ENCODE assay signal across 24 mouse cellular contexts in the genomic region with DNA sequence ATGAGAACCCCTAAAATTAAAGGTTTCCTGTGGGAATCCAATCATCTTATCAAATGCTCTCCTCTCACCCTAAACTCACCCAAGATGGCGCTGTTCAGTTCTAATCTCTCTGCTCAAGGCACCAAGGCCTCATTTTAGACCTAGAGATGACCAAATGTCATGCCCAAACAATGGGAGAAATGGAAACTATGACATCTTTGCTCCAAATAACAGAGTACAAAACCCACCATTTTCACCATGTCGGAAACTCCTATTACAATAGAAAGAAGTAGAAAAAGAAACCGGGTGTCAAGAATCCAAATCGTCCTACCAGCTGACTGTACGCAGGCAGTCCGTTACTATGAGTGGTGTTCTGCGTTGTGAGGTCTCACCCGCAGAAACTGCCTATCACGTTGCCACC. TPM values are rescaled to one million over a fixed set of nuclear protein-coding genes. Genes with fewer than 3 reads are reported as not detected.
DNase-seq lines count a peak whose midpoint lies in the region; ATAC-seq and TF ChIP-seq lines count a peak whose summit lies in the region.
"Had no signal": no experiment of that assay in that cellular context is flagged by ENCODE, and none has a peak within 500 bp of the region (broad histone marks: within the 10 kb centered on the region; RNA-seq: fewer than 3 reads in every experiment).

No protein-coding gene starts in this region.

- no peak overlapping the region for H3K4me3 ChIP-seq in layer of hippocampus, adult 2 months
- no peak overlapping the region for H3K4me3 ChIP-seq in MEL (ENCODE audit: control insufficient read depth in 1 of 2, insufficient read depth in 1 of 2, low read depth in 2 of 2, low read length in 2 of 2)
- H3K4me3 ChIP-seq in stomach, postnatal 0 days (ENCODE audit: low read depth, low read length): no peak overlapping the region
- no peak overlapping the region for H3K4me3 ChIP-seq in heart, embryonic 12.5 days
- H3K4me3 ChIP-seq: embryonic facial prominence, embryonic 13.5 days; embryonic facial prominence, embryonic 15.5 days; erythroblast, embryonic 14.5 days; forebrain, embryonic 10.5 days; forebrain, embryonic 12.5 days had no signal

- no peak overlapping the region for H3K27ac ChIP-seq in layer of hippocampus, adult 2 months
- H3K27ac ChIP-seq in MEL (ENCODE audit: control insufficient read depth, low read depth, low read length): no peak overlapping the region
- no peak overlapping the region for H3K27ac ChIP-seq in stomach, postnatal 0 days (replicated peaks)
- no peak overlapping the region for H3K27ac ChIP-seq in heart, embryonic 12.5 days (ENCODE audit: poor library complexity, severe bottlenecking)
- H3K27ac ChIP-seq: embryonic facial prominence, embryonic 13.5 days; embryonic facial prominence, embryonic 15.5 days; forebrain, embryonic 10.5 days; forebrain, embryonic 12.5 days had no signal

- no peak overlapping the region for H3K9ac ChIP-seq in MEL (ENCODE audit: control insufficient read depth, low read depth, low read length, poor library complexity, severe bottlenecking)
- H3K9ac ChIP-seq in stomach, postnatal 0 days (ENCODE audit: low read length): no peak overlapping the region
- no peak overlapping the region for H3K9ac ChIP-seq in heart, embryonic 12.5 days
- H3K9ac ChIP-seq: embryonic facial prominence, embryonic 13.5 days; embryonic facial prominence, embryonic 15.5 days; forebrain, embryonic 12.5 days had no signal

- no peak overlapping the region for H3K4me2 ChIP-seq in stomach, postnatal 0 days (replicated peaks; ENCODE audit: low read depth)
- no peak overlapping the region for H3K4me2 ChIP-seq in heart, embryonic 12.5 days
- H3K4me2 ChIP-seq: embryonic facial prominence, embryonic 13.5 days; embryonic facial prominence, embryonic 15.5 days; forebrain, embryonic 12.5 days had no signal

- no peak for TF ChIP-seq EP300 in MEL (IDR thresholded peaks at IDR 0.05; ENCODE audit: low read depth in 1 of 2, low read length in 2 of 2)
- no peak for TF ChIP-seq EP300 in stomach, postnatal 0 days (optimal IDR thresholded peaks at IDR 0.05)

- 87% methylated on average over 9 of the region's 9 CpGs for WGBS in stomach, postnatal 0 days
- WGBS in heart, embryonic 12.5 days: 82% methylated on average over 9 of the region's 9 CpGs

- ATAC-seq in stomach, postnatal 0 days (ENCODE audit: low FRiP score, low TSS enrichment): no peak
- ATAC-seq in heart, embryonic 12.5 days (ENCODE audit: insufficient number of reproducible peaks, low FRiP score): no peak
- ATAC-seq: forebrain, embryonic 14.5 days; forebrain, embryonic 16.5 days had no signal

- DNase-seq in layer of hippocampus, adult 2 months (ENCODE audit: low spot score in 2 of 2): no peak
- DNase-seq in layer of hippocampus, adult 11-12 months (ENCODE audit: low spot score): no peak
- peak; percentile 53 for DNase-seq in 416B (ENCODE audit: low read depth)
- DNase-seq in MEL (ENCODE audit: low read depth, low spot score): no peak
- no peak for DNase-seq in stomach, postnatal 0 days (ENCODE audit: low spot score)
- no peak for DNase-seq in left cerebral cortex, adult 11 months (ENCODE audit: low spot score)
- DNase-seq: adrenal gland, adult 2 months; adrenal gland, postnatal 10 days; adrenal gland, postnatal 25 days; cerebellum, adult 11 months; cerebellum, adult 18-20 months; cerebellum, adult 9-10 months; cerebellum, postnatal 14 days; cerebellum, postnatal 36 days; embryo, embryonic 11 days had no signal

- H3K9me3 ChIP-seq in MEL (replicated peaks; ENCODE audit: insufficient read depth, low read length): no peaks in the 10 kb centered on the region
- H3K9me3 ChIP-seq in stomach, postnatal 0 days (ENCODE audit: control insufficient read depth, low read length): no peaks in the 10 kb centered on the region
- H3K9me3 ChIP-seq in heart, embryonic 12.5 days (replicated peaks): no peaks in the 10 kb centered on the region
- H3K9me3 ChIP-seq: embryonic facial prominence, embryonic 13.5 days; embryonic facial prominence, embryonic 15.5 days; forebrain, embryonic 10.5 days; forebrain, embryonic 12.5 days had no signal

- peak; percentile 44 for TF ChIP-seq CTCF in layer of hippocampus, adult 2 months (conservative IDR thresholded peaks at IDR 0.05)
- TF ChIP-seq CTCF in MEL (IDR thresholded peaks at IDR 0.05 in 2 of 3, conservative IDR thresholded peaks at IDR 0.05 in 1 of 3; ENCODE audit: control insufficient read depth in 1 of 3, insufficient read depth in 1 of 3, low read depth in 2 of 3, low read length in 3 of 3, poor library complexity in 1 of 3, severe bottlenecking in 1 of 3): peak in 1 of 3 experiments; percentile 9; a peak in 1 of 6 replicates
- TF ChIP-seq CTCF in stomach, postnatal 0 days (IDR thresholded peaks at IDR 0.05; ENCODE audit: low read depth): 0 out of 2 replicates have a peak, but pooled peaks have one; percentile 16

- H3K27me3 ChIP-seq in MEL (ENCODE audit: control insufficient read depth in 1 of 2, insufficient read depth in 2 of 2, low read length in 2 of 2): no peaks in the 10 kb centered on the region
- no peaks in the 10 kb centered on the region for H3K27me3 ChIP-seq in stomach, postnatal 0 days (ENCODE audit: control insufficient read depth, insufficient read depth, low read length)
- H3K27me3 ChIP-seq in heart, embryonic 12.5 days (replicated peaks): peaks cover 29% of the 10 kb centered on the region

- no peaks in the 10 kb centered on the region for H3K36me3 ChIP-seq in MEL (ENCODE audit: control insufficient read depth in 1 of 2, insufficient read depth in 2 of 2, low read length in 2 of 2)
- H3K36me3 ChIP-seq in stomach, postnatal 0 days (ENCODE audit: control insufficient read depth, insufficient read depth, low read length): no peaks in the 10 kb centered on the region
- no peaks in the 10 kb centered on the region for H3K36me3 ChIP-seq in heart, embryonic 12.5 days
- H3K36me3 ChIP-seq: embryonic facial prominence, embryonic 13.5 days; embryonic facial prominence, embryonic 15.5 days; forebrain, embryonic 10.5 days; forebrain, embryonic 12.5 days; G1E had no signal

- no peak for TF ChIP-seq POLR2A in MEL (IDR thresholded peaks at IDR 0.05; ENCODE audit: control insufficient read depth in 1 of 2, insufficient read depth in 1 of 2, low read depth in 1 of 2, low read length in 2 of 2, poor library complexity in 1 of 2)

- no peaks in the 10 kb centered on the region for H3K79me2 ChIP-seq in MEL (ENCODE audit: control insufficient read depth, insufficient read depth, low read length, poor library complexity)

- TF ChIP-seq RAD21 in MEL (IDR thresholded peaks at IDR 0.05; ENCODE audit: low read depth, low read length): no peak; the same call in 1 of the 2 replicates

- H3K4me1 ChIP-seq in MEL (ENCODE audit: control insufficient read depth in 1 of 2, insufficient read depth in 2 of 2, low read length in 2 of 2): no peaks in the 10 kb centered on the region
- H3K4me1 ChIP-seq in stomach, postnatal 0 days (replicated peaks; ENCODE audit: control insufficient read depth, insufficient read depth): no peaks in the 10 kb centered on the region
- H3K4me1 ChIP-seq in heart, embryonic 12.5 days (replicated peaks): peaks cover 11% of the 10 kb centered on the region

TF ChIP-seq in MEL, 35 proteins besides CTCF, POLR2A, EP300 and RAD21:
- TF ChIP-seq SMC3 (IDR thresholded peaks at IDR 0.05; ENCODE audit: low read depth, low read length): peak; percentile 25; the same call in 1 of the 2 replicates
- TF ChIP-seq BHLHE40 (IDR thresholded peaks at IDR 0.05; ENCODE audit: borderline replicate concordance, low read depth, low read length): no peak

RNA-seq across cellular contexts. Expression of gene Supt3, which starts 34.7 kb away (rescaled TPM):
- 10 to 100 TPM; 14.9 to 18.7 TPM for total RNA-seq in layer of hippocampus, adult 2 months (2021)
- total RNA-seq in MEL (2012; rRNA removed): 7.0 and 7.6 TPM in 2 replicates
- polyA plus RNA-seq in MEL (2012; ENCODE audit: insufficient read depth in 1 of 2, insufficient read length in 2 of 2, low read depth in 1 of 2, low replicate concordance in 2 of 2, missing spikeins in 1 of 2): 10 to 100 TPM in 1 of 2 experiments, not detected in 1; 28.6 TPM
- polyA plus RNA-seq in stomach, postnatal 0 days (2015; fragmentation: Nextera tagmentation; extraction: Ambion mirVana): 8.9 and 10.7 TPM in 2 replicates
- 23.1 and 26.9 TPM in 2 replicates for polyA plus RNA-seq in heart, embryonic 12.5 days (2016; fragmentation: Nextera tagmentation; extraction: Ambion mirVana)
